Mouse (Mus musculus) midbrain, embryonic 15.5 days (tissue): ENCODE data around the gene Selplg. TPM values are rescaled to one million over a fixed set of nuclear protein-coding genes. Genes with fewer than 3 reads are reported as not detected.

Experiments used
- ATAC-seq: fragments of 200-750 bp; cut with Nextera tagmentation; replicated peaks from 2 replicates; pipeline ENCODE4 v1.8.0; 2017; ENCODE audit warnings: moderate TSS enrichment
- H3K27ac ChIP-seq: fragments of 300-500 bp; sonication (generic); 2 replicates; pipeline ENCODE4 v1.5.1; 2015; ENCODE audit warnings: mild to moderate bottlenecking, inconsistent platforms
- H3K27me3 ChIP-seq: fragments of 300-500 bp; sonication (generic); replicated peaks from 2 replicates; pipeline ENCODE4 v1.6.1; 2015; ENCODE audit warnings: inconsistent platforms
- H3K36me3 ChIP-seq: fragments of 300-500 bp; sonication (generic); replicated peaks from 2 replicates; pipeline ENCODE4 v1.6.1; 2015; ENCODE audit warnings: inconsistent platforms
- H3K4me1 ChIP-seq: fragments of 300-500 bp; sonication (generic); 2 replicates; pipeline ENCODE4 v1.6.1; 2015; ENCODE audit warnings: inconsistent platforms
- H3K4me2 ChIP-seq: fragments of 300-500 bp; sonication (generic); 2 replicates; pipeline ENCODE4 v1.6.1; 2015; ENCODE audit warnings: inconsistent platforms, mild to moderate bottlenecking, moderate library complexity
- H3K4me3 ChIP-seq: fragments of 300-500 bp; sonication (generic); 2 replicates; pipeline ENCODE4 v1.5.1; 2015; ENCODE audit warnings: mild to moderate bottlenecking, inconsistent platforms
- H3K9ac ChIP-seq: fragments of 300-500 bp; sonication (generic); 2 replicates; pipeline ENCODE4 v1.6.1; 2015; ENCODE audit warnings: mild to moderate bottlenecking, inconsistent platforms
- H3K9me3 ChIP-seq: fragments of 300-500 bp; sonication (generic); 2 replicates; pipeline ENCODE4 v1.6.1; 2016; ENCODE audit warnings: inconsistent platforms
- WGBS: fragments of 180-500 bp; shearing (Covaris S2); methylation state at CpG from one replicate; pipeline ENCODE4 v1.1.7; 2015; ENCODE audit warnings: mixed read lengths; 5-methylcytosine and 5-hydroxymethylcytosine counted together
- polyA plus RNA-seq: library from polyadenylated mRNA; unstranded; fragments of >200 nt; fragmentation: Nextera tagmentation; extraction: Ambion mirVana; gene quantifications from 2 replicates; pipeline ENCODE4 v1.2.1, GENCODE M21; 2015

Gene Selplg
- polyA plus RNA-seq, 1 experiment from 2014 or later: 2.4 TPM

DNA sequence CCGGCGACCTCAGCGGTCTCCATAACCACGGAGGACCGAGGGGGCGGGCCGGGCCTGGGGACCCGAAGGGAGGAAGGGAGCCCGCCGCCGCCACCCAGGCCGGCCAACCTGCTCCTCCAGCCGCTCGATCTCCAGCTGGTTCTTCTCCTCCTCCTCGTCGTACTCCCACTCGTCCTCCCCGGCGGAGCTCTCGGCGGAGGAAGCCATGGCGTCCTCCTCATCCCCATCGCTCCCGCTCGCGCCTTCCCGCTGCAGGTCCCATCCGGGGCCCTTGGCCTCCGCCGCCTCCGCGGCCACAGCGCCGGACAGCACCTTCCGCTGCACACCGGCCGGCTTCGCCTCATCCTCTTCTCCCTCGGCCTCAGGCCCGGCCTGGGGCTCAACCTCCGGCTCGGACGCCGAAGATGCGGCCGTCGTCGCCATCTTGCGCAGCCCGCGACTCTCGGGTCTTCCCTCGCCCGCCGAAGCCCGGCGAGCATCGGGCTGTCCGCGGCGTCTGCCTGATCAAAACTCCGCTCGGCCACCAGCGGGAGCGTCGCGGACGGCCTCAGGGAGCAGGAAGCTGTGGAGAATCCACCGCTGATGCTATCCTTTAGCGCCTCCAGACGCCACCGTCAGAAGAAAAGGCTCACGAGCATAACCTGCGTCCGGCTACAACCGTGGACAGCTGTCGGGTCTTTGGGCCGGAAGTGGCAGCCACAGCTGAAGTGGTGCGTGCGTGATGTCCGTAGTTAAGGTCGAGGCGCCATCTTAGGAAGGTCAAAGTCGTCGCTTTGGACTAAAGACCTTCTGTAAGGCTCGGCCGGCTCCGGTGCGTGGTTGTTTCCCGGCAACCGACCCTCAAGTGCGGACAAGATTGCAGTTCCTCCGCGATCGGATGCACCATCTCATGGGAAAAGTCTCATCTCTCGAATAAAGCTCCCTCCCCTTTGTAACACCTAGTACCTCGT, 61.0 kb downstream of the Selplg start:
- Histone ChIP-seq H3K36me3 (peaks cover 17% of the 10 kb centered on the region), H3K9ac (peak overlapping the region; percentile 95), H3K27ac (peak overlapping the region; percentile 99), H3K27me3 (no peaks in the 10 kb centered on the region), H3K4me3 (peak overlapping the region; percentile 97), H3K9me3 (no peaks in the 10 kb centered on the region), H3K4me2 (peak overlapping the region; percentile 78), H3K4me1 (peaks cover 32% of the 10 kb centered on the region)
- WGBS: under 1% methylated on average over 91 of the region's 97 CpGs
- ATAC-seq: peak; percentile 86

GRCm38 (mm10) chr5:113768806-113769205, 63.6 kb downstream of the Selplg start:
- Histone ChIP-seq H3K4me3 (no peak overlapping the region), H3K9ac (no peak overlapping the region), H3K4me1 (peaks cover 29% of the 10 kb centered on the region), H3K27ac (no peak overlapping the region), H3K27me3 (no peaks in the 10 kb centered on the region), H3K4me2 (no peak overlapping the region), H3K36me3 (no peaks in the 10 kb centered on the region; the same call in 1 of the 2 replicates), H3K9me3 (no peaks in the 10 kb centered on the region)
- no peak for ATAC-seq
- WGBS: 94% methylated on average over 8 of the region's 8 CpGs

Other genes with a start within 250 kb of the Selplg start
- gene Cmklr1, start 182.2 kb downstream of the Selplg start, polyA plus RNA-seq: 2.0 and 2.8 TPM in 2 replicates
- gene 1700069L16Rik, start 107.9 kb downstream of the Selplg start, polyA plus RNA-seq: not detected in 2 replicates
- 10.4 and 10.7 TPM in 2 replicates for gene Ficd, start 96.8 kb downstream of the Selplg start, polyA plus RNA-seq
- gene Sart3, start 60.1 kb downstream of the Selplg start, polyA plus RNA-seq: 53.3 and 57.5 TPM in 2 replicates
- gene Iscu, start 59.9 kb downstream of the Selplg start, polyA plus RNA-seq: 75.4 and 78.4 TPM in 2 replicates
- gene Tmem119, start 32.1 kb downstream of the Selplg start, polyA plus RNA-seq: 5.7 and 6.3 TPM in 2 replicates
- 198 and 206 TPM in 2 replicates for gene Coro1c, start 76.1 kb upstream of the Selplg start, polyA plus RNA-seq
- gene Ssh1, start 161.2 kb upstream of the Selplg start, polyA plus RNA-seq: 11.7 and 15.1 TPM in 2 replicates
- gene Dao, start 171.1 kb upstream of the Selplg start, polyA plus RNA-seq: not detected in 2 replicates
- 20.7 and 22.1 TPM in 2 replicates for gene Usp30, start 232.8 kb upstream of the Selplg start, polyA plus RNA-seq